Mouse (Mus musculus): Measurements from ENCODE around the gene Nell1. TPM values are rescaled to one million over a fixed set of nuclear protein-coding genes. Genes with fewer than 3 reads are reported as not detected.

The Nell1 gene
- polyA plus RNA-seq (2012; rRNA removed), result 0.15 and 0.29 TPM in 2 replicates

GRCm38 (mm10) chr7:49974841-49975440 lies at the start of gene Nell1:
Nell1 (plus strand) TSS chr7:49974864.

GRCm38 (mm10) chr7:50598890-50599289 lies 624.2 kb downstream of the Nell1 start, which contains the start of gene 4933405O20Rik:
4933405O20Rik (plus strand) TSS chr7:50599190.

Other genes starting within 250 kb of the Nell1 start
- gene Htatip2, start 215.7 kb upstream of the Nell1 start, polyA plus RNA-seq (2012; rRNA removed), result 10.7 and 11.8 TPM in 2 replicates
- gene Prmt3, start 196.5 kb upstream of the Nell1 start, polyA plus RNA-seq (2012; rRNA removed), result 27.9 and 30.4 TPM in 2 replicates
- gene Slc6a5, start 64.7 kb upstream of the Nell1 start, polyA plus RNA-seq (2012; rRNA removed), result not detected in 2 replicates

Measured in colon, adult 2 months (tissue).